Mouse (Mus musculus) thymus, postnatal 10 days (tissue): Measurements from ENCODE around the gene Hoxb2.

ENCODE experiments used
- DNase-seq, 2 experiments: peaks; one replicate each; pipeline ENCODE4 v3.0.0; 2021; ENCODE audit warnings: low spot score in 2 of 2

Gene Hoxb2

DNA sequence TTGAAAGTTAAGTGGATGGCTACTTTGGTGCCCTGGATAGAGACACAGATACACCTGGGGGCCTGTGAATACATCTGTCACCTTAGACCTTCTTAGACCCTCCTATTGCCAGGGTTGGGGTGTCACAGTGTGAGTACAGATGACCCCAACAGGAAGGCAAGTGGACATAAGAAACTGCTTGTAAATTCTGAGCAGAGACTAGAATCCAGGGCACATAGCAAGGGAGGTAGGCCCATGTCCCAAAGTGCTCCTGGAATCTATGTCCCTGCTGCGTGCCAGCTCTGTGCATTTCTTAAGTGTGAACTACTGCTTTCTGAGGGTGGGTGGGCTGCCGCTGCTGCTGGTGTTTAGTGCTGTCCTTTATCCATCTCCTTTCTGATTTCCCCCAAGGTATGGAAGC, 466 bp downstream of the Hoxb2 start:
- DNase-seq, result no peak

DNA sequence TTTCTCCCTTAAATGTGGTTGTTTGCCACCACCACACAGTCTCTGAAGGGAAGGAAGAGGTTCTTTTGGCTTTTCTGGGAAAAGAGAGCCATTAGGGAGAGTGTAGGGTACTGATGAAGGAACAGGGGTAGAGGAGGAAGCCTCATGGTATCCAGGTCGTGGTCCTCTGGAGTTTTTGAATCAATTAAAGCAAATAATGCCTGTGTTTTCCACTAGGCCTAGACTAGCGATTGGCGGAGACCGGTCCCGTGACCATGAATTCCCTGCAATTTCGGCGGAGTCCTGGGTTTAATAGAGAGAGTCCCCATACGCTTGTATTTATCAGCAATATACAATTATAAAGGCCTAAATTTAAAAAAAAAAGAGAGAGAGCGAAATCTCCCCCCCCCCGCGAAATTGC, 987 bp downstream of the Hoxb2 start:
- DNase-seq, result no peak

DNA sequence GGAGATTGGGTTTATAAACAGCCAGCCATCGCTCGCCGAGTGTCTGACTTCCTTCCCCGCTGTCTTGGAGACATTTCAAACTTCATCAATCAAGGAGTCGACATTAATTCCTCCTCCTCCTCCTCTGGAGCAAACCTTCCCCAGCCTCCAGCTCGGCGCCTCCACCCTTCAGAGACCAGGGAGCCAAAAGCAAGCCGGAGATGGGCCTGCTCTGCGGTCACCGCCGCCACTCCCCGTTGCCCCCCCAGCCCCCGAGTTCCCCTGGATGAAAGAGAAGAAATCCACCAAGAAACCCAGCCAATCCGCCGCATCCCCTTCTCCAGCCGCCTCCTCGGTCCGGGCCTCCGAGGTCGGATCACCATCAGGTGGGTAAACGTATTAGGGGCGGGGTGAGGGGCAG, 1.5 kb downstream of the Hoxb2 start:
- DNase-seq, result no peak

DNA sequence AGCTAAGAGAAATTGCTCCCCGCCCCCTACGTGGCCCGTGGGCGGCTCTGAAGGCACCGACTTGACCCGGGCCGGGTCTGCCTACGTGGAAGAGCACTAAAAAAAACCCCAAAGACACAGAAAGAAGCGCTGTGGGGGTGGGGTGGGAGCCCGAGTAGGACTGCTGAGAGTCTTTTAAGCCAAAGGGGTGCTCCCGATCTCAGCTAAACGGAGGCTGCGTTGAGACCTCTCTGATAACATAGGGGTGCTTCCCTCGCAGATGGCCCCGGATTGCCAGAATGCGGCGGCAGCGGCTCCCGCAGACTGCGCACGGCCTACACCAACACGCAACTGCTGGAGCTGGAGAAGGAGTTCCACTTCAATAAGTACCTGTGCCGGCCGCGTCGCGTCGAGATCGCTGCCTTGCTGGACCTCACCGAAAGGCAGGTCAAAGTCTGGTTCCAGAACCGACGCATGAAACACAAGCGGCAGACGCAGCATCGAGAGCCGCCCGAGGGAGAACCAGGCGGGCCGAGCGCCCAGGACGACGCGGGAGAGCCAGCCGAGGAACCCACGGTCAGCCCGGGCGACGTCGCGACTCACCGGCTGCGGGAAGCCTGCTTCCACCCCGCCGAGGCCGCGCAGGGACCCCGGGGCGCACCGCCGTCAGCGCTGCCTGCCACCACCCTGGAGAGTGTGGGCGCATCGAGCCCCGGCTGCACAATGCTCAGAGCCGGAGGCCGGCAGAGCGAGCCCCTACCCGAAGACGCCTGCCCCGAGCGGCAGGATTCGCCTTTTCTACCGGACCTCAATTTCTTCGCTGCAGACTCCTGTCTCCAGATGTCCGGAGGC, 2.6 kb downstream of the Hoxb2 start:
- DNase-seq, result peak in 1 of 2 experiments; percentile 17

DNA sequence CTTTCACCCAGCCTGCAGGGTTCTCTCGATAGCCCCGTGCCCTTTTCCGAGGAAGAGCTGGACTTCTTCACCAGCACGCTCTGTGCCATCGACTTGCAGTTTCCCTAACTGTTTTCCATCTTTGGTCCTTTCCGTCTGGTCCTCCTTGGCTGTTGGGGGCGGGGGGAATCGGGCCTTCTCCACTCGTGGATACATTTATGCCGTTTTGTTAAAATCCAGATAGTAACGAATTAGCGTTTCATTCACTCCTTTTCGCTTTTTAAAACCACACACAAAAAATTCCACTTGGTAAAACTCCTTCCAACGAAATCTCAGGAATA, 3.2 kb downstream of the Hoxb2 start:
- DNase-seq, result no peak

DNA sequence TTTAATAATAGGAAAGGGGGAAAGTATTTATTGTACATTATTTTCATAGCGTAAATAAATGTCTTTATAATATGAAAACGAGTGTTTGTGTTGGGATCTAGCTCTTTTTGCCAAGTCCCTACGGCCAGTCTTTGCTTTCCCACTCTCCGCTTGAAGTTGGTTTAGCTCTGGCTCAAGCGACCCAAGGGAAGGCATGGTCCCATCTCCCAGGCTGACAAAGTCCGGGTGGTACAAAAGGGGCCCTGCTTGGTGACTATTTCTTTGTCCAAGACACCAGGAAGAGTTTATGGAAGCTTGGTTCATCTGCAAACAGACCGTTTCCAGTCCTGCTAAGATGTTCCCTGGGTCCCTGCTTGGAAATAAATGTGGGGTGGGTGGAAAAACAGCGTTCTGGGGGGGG, 3.6 kb downstream of the Hoxb2 start:
- DNase-seq, result no peak

DNA sequence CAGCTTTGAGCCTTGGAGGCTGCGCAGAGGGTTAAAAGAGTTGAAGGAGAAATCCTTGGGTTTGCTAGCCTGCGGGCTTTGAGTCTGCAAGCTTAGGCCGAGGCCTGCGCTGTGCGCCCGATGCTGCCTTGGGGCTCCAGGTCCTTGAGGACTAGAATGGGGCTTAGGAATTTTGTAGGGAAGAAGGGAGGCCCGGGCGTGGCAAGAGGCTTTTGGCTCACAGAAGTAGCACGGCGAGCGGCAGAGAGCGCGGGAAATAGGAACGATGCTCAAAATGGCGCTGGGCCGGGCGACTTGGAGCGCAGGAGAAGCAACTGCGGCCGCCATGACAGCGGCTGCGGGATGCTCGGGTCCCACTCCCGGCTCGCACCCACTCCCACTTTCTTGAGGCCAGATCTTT, 4.1 kb downstream of the Hoxb2 start:
- no peak for DNase-seq

DNA sequence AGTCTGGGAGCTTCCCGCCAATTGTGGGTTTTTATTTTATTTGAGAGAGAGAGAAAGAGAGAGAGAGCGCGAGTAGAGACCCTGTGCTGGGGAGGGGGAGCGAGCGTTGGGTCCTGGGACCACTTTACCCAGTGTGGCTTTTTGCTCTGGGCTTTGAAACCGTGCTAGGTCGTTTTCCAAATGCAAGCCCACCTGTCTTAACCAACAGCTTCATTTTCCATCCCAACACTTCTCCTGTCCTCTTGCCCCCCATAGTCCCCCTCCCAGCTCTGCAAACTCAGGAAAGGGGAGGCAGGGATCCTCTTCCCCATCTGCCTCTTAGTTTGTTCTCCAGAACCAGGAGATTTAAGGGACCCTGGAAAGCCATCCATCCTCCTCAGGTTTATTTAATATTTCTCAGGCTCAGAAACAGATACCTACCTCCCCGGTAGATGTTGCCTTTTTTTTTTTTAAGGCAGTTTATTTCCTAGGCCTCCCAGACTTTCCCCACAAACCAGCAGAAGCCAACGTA, 4.5 kb downstream of the Hoxb2 start:
- DNase-seq, result no peak

DNA sequence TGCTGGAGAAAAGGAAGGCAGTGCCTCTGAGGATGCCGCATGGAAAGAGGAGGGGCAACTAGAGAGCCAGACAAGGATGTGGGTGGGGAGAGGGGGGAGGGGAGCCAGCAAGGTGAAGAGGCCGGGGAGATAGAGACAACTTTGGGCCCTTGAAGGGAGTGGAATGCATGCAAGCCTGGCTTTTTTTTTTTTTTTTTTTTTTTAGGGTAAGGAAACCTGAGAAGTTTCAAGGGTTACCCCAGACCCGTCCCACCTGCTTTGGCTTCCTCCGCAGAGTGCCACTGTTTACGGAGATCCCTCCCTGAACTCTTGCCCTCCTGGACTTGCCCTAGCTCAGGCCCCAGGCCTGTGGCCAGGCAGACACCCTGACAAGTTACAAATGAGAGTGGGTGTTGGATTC, 13.5 kb downstream of the Hoxb2 start:
- DNase-seq, result no peak

DNA sequence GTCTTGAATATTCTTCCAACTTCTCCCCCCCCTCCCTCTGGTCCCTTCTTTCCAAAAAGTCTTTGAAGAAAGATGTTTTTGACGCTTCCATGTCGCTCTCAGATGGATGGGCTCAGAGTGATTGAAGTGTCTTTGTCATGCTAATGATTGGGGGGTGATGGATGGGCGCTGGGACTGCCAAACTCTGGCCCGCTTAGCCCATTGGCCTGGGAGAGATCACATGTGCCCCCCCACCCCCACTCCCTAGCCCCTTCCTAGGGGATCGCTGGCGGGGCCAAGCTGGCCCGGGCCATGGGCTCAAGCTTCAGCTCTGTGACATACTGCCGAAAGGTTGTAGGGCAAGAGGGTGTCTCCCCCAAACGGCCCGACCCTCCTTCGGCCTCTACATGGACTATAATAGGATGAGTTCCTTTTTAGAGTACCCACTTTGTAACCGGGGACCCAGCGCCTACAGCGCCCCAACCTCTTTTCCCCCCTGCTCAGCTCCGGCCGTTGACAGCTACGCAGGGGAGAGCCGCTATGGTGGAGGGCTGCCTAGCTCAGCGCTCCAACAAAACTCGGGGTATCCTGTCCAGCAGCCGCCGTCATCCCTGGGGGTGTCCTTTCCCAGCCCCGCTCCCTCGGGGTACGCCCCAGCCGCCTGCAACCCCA, 15.2 kb downstream of the Hoxb2 start, which contains the start of gene Hoxb1:
Gene Hoxb1, plus strand, starts transcription at position 312 of the 651 bp plus-strand sequence.
- no peak for DNase-seq

DNA sequence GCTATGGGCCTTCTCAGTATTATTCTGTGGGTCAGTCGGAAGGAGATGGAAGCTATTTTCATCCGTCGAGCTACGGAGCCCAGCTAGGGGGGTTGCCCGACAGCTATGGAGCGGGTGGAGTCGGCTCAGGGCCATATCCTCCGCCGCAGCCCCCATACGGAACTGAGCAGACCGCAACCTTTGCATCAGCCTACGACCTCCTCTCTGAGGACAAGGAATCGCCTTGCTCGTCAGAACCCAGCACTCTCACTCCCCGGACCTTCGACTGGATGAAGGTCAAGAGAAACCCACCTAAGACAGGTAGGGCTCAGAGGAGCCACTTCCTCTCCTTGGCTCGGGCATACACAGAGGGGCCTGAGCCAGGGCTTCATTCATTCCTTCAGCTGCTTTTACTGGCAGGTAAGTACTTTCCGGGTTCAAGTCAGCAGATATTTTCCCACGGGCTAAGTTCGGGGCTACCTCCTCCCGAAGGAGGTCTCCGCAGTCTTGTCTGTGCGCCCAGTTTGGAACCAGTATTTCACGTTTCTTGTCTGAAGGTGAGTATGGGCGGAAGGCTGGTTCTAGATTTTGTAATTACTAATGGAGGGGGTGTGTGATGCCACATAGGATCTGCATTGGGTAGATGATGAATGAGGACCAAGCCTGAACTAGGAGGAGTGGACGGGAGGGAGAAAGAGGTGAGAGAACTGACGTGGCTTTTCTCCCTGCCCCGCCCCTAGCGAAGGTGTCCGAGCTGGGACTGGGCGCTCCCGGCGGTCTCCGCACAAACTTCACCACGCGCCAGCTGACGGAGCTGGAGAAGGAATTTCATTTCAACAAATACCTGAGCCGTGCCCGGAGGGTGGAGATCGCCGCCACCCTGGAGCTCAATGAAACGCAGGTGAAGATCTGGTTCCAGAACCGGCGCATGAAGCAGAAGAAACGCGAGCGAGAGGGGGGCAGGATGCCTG, 16.0 kb downstream of the Hoxb2 start:
- no peak for DNase-seq

DNA sequence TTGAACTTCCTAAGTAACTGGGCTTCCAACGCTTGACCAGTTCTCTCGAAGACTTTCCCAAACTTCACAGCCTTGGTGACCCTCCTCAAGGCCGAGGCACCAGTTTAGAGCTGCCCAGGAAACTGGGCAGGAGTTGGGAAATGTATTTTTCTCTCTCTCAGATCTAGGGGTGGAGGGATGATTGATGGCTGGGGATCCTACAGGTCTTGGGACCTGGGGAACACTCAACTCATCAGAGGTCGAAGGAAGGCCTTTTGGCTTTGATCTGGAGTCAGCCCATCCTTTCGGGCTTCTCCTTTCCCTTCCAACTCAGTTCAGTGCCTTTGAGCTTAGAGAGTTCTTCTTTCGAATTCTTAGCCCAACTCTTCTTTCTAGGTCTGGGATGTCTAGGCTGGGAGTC, 16.8 kb downstream of the Hoxb2 start:
- no peak for DNase-seq

DNA sequence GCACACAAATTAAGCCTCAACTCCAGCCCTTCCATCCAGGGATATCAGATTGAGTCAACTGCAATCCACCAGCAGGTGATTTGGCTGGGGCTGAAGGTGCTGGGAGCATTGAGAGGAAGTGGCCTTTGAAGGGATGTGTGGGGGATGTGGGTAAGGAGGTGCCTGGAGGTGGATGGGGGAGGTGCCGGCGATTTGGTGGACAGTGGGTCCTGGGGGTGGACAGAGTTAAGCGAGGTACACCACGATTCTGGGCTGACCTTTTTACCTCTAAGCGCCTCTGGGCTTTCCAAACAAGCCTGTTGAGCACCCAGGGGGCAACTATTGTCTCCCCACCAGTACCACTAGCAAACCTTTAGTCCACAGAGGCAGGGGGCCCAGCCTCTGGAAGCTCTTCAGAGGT, 18.4 kb downstream of the Hoxb2 start:
- no peak for DNase-seq

DNA sequence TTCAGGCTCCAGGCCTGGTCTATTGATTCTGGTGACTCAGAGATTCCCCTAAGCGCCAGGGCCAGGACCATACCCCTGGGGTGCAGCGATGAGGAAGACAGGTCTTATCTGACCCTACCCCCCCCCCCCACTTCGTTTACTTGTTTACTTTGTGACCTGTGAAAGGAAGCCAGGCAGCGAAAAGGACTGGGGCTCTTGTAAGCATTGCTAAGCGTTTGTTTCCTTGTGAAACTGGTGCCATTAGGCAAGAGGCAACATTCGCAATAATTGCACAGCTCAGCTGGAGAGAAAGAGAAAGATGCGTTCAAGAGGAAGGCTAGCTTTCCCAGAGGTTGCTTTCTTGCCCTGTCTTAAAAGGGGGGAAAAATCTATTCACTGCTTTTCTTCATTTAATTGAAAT, 18.8 kb downstream of the Hoxb2 start:
- DNase-seq, result no peak

DNA sequence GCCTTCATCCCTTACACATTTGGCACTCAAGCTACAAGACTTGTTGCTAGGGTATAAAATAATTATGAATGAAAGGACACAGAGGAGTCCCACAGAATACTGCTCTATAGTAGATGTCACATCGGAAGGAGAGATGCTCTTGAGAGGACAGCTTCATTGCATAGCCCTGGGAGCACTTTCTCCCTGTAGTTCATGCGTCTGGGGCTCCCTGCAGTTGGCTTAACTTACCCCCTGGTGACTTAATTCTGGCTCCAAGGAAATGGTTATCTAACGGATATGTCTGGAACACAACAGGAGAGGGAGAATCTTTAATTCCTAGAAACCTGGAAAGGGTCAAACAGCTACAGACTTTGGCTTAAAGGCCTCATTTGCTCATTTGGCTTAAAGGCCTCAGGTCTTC, 21.4 kb downstream of the Hoxb2 start:
- DNase-seq, result no peak

DNA sequence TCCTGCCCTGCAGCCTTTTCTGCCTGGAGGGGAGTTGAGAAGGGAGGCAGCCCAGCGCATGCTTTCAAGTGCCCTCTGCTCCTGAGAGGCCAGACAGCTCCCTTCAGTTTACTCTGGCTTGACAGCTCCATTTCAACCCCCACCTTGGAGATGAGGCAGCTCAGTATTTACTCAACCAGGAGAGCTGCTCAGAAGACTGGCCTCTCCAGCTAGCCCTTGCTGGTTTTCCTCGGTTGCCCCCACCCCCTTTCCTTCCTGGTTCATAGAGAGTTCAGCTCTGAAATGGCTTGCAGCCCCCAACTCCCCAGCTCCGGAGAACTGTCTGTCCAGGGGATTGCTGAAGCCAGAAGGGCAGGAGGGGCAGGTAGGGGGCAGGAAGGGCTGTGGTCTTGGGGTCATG, 22.2 kb downstream of the Hoxb2 start:
- DNase-seq, result no peak

DNA sequence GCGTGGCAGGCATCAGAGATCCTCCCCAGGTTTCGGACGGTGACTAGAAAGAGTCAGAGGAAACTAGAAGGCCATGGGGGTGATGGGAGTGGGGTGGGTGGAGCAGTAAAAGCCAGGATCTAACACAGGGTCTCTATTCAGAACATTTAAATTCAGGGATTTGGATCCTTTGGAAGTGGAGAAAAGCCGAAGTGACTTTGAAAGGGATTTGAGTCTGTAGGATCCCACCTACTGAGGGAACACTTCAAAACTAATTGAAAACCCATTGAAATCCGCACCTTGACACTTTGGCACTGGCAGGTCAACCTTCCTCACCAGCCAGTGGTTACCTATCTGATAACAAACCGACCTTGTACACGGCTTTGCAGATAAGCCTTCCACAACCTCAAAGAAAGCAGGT, 24.5 kb downstream of the Hoxb2 start:
- no peak for DNase-seq

DNA sequence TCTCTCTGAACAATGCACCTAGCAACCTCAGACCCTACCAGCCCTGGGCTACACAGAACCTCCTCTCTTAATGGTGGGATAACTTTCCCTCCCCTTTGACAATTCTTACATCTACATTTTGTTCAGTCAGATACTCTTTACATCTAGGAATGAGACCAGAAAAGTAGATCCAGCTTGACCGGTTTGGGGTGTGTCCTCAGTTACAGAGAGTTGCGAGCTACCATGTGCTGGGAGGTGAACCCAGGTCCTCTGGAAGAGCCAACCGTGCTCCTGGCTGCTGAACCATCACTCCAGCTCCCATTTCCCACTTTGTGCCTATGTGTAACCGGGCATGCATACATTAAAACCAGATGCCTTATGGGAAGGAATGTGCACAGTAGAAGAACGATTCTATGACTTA, 33.1 kb downstream of the Hoxb2 start:
- no peak for DNase-seq

DNA sequence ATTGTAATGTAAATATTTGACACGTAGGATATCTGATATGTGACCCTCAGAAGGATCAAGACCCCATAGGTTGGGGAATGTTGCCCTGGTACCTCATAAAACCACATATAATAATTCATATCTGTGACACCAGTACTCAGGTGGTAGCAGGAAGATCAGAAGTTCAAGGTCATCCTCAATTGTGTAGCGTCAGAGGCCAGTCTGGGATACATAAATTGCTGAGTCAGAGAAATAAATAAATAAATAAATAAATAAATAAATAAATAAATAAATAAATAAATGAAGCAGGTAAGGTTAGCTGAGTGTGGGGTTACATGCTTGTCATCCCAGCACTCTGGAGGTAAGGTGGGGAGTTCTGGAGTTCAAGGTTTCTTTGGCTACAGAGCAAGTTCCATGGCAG, 37.3 kb downstream of the Hoxb2 start:
- DNase-seq, result no peak

DNA sequence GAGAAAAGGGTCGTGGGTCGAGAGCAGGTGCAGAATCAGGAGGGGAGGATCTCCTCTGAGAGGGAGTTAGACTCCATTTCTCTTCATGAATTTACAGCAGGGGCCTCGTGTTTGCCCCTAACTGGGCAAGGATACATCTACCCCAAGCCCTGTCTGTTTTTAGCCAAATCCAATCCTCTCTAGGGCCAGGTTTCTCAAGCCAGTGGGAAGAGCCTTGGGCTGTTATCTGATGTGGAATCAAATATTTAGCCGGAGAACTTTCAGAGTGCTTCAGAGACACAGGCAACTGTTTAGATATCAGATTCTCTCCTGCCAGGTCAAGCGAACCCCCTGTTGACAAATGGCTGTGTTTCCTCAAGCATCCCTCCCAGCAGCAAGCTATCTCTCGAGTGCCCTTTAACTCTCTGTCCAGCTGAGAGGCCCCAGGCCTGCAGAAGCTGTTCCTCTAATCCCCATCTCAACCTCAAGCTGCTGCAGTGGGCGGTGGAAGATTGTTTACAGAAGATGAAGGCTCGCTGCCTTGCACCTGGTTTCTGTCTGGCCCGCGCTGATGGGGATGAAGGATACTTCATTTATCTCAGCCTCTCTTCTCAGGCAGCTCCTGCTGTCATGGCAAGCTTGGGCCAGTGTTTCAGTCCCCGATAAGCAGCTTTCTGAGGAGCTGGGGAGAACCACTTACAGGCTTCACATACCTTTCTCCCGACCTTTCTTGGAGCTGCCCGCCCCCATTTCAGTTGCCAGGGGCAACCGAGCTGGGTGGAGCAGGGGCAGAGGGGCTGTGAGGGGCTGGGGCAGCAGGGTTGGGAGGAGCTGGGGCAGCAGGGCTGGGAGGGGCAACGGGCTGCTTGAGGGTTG, 46.7 kb downstream of the Hoxb2 start:
- DNase-seq, result no peak

DNA sequence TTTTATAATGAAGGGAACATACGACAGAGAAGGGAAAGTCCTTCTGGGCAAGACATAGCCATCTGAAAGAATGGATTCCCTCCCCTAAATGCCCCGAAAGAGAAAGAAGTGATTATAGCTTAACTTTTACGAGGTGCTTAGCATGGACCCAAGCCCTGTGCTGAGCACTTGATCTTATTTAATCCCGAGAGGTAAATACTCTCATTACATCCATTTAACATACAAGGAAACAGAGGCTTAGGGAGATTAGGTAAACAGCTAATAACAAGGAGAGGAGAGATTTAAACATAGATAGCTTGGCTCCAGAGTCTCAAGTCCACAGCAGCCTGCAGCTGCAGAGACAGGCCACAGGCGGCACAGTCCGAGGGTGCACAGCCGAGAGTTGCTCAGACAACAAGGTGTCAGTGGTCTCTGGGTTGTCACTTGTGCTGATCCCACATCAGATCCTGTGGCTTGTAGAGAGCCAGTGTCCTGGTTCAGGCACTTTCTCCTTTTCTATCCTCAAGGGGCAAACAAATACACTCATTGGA, 47.5 kb downstream of the Hoxb2 start:
- DNase-seq, result no peak
